Mouse (Mus musculus): ENCODE data around the gene Tfpi. TPM values are rescaled to one million over a fixed set of nuclear protein-coding genes. Genes with fewer than 3 reads are reported as not detected.
"Not testable (repeated sequence)": the region's sequence is repeated elsewhere in the genome, so short reads cannot be mapped to it uniquely, and the experiment has no call there.

Gene Tfpi
- 1 to 10 TPM; 2.6 to 2.7 TPM for total RNA-seq (2021)
- long read RNA-seq, partial matches to known transcripts, result 0 of 1 reads
- long read RNA-seq, other reads (novel, unspliced or antisense), result 0 of 1 reads

GRCm38 (mm10) chr2:84476577-84476976 is at the start of gene Tfpi:
Gene Tfpi, minus strand, starts transcription at chr2:84476775.
- no peak for DNase-seq (ENCODE audit: low spot score in 2 of 2)

DNA sequence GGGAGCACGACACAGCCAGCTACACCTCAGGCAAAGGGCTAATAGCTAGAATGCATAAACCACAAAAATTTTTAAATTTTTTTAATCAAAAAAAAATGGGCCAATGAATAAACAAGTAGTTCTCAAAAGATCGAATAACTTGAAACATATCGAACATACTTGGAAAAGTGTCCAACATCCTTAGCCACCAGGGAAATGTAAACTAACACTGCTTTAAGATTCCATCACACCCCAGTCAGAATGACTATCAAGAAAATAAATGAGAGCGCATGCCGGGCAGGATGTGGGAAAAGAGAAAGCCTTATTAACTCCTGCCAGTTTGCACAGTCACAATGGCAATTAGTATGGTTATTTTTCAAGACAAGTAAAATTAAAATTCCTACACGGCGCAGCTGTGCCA is 49.6 kb upstream of the Tfpi start:
- no peak for DNase-seq (ENCODE audit: low spot score in 2 of 2)

DNA sequence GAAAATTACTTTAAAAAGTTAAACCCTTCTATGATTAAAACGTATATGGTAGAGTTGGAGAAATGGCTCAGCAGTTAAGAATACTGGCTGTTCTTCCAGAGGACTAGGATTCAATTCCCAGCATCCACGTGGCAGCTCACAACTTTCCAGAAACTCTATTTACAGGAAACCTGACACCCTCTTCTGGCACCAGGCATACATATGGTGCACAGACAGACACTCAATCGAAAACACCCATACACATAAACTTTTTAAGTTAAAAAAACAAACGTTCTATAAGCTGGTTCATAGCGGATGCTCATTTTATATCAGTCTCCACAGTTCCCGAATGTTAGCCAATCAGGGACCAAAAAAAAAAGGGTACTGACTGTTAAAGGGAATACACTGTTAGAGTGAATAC is 49.2 kb upstream of the Tfpi start:
- no peak for DNase-seq (ENCODE audit: low spot score in 2 of 2)

DNA sequence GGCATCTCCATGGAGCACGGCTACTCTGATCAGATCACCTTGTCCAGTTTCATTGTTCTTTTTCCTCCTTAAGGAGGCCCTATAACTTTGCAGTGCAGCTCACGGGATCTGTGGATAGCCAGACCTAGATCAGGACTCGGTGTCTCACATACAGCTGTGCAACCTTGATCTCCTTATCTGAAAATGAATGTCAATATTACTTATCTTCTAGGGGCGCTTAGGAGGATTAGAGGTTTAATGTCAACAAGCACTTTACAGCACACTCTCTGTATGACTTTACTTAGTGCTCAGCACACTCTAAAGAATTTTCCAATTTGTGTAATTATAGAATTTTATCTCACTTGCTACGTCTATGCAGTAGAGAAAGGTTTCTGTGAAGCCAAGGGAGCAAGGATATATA is 48.5 kb upstream of the Tfpi start:
- no peak for DNase-seq (ENCODE audit: low spot score in 2 of 2)

GRCm38 (mm10) chr2:84523994-84524393 is 47.4 kb upstream of the Tfpi start:
- DNase-seq (ENCODE audit: low spot score in 2 of 2), result no peak

DNA sequence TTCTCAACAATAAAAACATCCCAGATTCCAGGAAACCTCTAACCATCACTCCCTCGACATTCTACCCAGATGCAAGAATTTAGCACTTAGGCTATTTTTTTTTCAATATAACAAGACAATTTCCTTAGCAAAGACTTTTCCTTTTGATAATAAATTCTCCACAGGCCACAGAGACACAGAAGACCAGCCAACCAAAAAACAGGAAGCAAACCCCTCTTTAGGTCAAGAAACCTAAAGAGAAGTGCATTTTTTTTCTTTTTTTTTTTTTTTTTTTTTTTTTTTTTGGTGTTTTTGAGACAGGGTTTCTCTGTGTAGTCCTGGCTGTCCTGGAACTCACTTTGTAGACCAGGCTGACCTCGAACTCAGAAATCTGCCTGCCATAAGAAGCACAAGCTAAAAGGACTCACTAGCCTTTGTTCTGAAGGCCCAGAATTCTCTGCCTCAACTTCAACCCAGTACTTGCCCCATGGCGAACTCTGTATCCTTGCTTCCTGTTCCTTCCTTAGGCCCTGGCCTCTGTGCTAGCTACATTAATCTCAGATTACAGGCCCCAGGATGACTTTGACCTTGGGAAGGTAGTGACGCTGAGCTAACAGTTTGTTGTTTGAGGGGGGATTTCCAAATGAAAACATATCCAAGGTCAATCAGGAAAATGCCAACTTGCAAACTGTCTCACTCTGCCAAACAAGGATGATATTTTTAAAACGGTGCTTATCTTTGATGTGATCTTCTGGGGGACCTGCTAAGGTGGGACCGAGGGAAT is 46.7 kb upstream of the Tfpi start:
- DNase-seq (ENCODE audit: low spot score in 2 of 2), result no peak

DNA sequence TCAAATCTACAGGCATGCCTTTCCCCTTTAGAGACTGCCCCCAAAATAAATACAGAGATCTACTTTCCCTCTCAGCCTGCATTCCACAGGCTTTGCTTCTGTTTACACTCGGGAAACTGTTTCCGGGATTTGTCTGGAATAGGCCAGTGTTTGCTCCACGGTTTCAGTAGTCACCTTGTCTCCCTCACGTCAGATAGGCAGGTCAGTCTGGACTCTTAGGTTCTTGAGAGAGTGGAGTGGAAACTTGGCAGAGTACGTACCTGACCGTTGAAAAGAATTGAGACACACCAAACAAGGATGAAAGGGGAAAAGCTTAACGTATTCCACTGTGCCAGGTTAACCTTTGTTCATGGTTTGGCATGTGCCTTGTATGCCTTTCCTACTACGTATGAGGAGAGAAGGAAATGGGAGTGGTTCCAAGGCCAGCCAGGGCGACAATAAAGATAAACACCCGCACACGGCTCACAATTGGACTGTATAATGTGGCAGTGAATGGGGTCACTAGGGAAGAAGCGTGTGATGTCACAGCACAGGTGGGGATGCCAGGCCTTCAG is 43.0 kb upstream of the Tfpi start:
- no peak for DNase-seq (ENCODE audit: low spot score in 2 of 2)

DNA sequence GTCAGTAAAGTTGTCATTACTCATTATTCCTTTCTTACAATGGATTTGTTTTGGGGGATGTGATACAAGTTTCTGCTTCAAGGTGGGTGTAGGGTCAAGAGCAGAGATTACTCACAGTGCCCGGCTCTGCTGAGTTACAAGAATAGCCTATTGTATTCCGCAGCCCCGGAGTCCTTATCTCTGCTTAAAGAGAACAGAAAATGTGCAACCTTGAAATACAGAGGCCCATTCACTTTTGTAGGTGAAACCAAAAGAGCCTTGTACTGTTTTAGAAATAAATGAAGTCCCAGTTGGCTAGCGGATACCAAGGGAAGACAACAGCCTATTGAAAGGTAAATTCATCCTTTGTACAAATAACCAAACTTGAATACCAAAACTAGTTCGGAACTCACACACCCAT is 42.2 kb upstream of the Tfpi start:
- DNase-seq (ENCODE audit: low spot score in 2 of 2), result no peak

- no peak for DNase-seq (ENCODE audit: low spot score in 2 of 2)
These were observed 36.7 kb upstream of the Tfpi start for GRCm38 (mm10) chr2:84513281-84513680.

DNA sequence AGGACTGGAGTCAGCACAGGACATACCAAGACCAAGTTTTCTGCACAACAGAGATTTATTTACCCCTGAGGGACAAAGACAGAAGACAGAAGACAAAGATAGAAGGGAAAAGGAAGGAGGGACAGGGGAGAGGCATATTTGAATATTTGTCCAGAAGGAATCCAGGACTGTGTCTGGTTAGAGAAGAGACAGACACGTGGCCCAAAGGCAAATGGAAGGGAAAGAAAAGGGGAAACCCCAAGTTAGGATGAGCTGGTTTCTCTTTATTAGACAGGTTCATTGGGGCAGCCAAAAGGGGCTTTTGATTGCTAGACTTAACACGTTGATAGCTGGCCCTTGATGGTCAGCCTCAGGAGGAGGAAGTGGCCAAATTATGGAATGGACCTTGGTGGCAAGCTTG is 34.9 kb upstream of the Tfpi start:
- no peak for DNase-seq (ENCODE audit: low spot score in 2 of 2)

DNA sequence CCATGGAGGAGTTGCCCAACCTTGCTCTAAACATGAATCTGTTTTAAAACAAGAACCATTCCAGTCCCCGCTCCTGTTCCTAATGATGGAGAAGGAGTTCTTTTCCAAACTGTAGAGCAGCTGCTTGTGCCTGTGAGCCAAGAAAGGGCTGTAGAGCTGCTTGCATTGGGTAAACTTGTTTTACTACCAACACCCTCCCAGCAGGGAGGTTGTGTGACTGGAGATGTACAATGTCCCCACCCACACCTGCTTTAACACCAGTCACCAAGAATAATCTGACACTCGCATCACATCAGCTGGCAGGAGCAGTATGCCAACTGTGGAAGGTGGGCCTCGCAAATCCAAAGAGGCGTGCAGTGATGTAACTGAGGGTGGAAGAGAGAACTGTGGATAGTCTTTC is 34.5 kb upstream of the Tfpi start:
- DNase-seq (ENCODE audit: low spot score in 2 of 2), result peak in 1 of 2 experiments; percentile 28

DNA sequence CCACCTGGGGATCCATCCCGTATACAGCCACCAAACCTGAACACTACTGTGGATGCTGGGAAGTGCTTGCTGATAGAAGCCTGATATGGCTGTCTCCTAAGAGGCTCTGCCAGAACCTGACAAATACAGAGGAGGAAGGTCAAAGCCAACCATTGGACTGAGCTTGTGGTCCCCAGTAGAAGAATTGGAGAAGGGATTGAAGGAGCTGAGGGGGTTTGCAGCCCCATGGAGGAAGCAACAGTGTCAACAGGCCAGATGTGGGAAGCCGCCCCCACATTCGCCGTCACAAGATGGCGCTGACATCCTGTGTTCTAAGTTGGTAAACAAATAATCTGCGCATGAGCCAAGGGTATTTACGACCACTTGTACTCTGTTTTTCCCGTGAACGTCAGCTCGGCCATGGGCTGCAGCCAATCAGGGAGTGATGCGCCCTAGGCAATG is 28.4 kb upstream of the Tfpi start:
- not testable (repeated sequence) for DNase-seq (ENCODE audit: low spot score in 2 of 2)

DNA sequence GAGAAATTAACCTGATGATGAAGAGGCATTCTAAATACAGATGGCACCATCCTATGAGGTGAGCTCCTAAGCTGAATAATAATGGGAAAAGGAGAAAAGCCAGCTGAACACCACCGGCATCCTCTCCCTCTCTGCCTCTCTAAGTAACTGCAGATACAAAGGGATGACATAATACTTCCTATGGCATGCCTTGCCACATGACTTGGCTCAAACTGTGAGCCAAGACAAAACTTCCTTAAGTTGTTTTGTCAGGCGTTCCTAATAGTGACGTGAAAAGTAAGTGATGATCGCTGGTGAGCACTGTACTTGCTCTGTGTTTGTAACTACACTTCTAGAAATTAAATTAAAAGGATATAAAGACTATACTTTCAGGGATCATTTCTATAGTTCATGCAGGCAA is 27.7 kb upstream of the Tfpi start:
- no peak for DNase-seq (ENCODE audit: low spot score in 2 of 2)

DNA sequence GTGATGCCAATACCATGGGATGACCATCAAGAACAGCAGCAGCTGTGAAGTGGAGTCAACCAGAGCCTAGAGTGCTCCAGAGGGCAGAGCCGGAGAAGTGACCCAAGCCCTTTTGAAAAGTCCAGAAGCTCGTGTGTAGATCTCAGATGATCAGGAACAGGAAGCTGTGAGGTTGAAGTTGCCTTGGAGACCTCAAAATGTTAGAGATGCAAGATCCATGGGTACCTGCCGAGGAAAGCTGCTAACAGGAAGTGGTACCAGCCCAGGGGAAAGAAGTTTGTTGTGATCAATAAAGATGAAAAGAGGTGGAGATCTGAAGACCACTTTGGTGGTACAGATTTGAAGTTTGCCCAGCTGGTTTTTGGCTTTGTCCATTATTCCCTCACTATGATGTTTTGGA is 22.3 kb upstream of the Tfpi start:
- DNase-seq (ENCODE audit: low spot score in 2 of 2), result no peak

GRCm38 (mm10) chr2:84495108-84495507 is 18.5 kb upstream of the Tfpi start:
- no peak for DNase-seq (ENCODE audit: low spot score in 2 of 2)

GRCm38 (mm10) chr2:84493626-84494025 is 17.1 kb upstream of the Tfpi start:
- DNase-seq (ENCODE audit: low spot score in 2 of 2), result no peak

- no peak for DNase-seq (ENCODE audit: low spot score in 2 of 2)
These were observed 15.1 kb upstream of the Tfpi start for GRCm38 (mm10) chr2:84491715-84492114.

DNA sequence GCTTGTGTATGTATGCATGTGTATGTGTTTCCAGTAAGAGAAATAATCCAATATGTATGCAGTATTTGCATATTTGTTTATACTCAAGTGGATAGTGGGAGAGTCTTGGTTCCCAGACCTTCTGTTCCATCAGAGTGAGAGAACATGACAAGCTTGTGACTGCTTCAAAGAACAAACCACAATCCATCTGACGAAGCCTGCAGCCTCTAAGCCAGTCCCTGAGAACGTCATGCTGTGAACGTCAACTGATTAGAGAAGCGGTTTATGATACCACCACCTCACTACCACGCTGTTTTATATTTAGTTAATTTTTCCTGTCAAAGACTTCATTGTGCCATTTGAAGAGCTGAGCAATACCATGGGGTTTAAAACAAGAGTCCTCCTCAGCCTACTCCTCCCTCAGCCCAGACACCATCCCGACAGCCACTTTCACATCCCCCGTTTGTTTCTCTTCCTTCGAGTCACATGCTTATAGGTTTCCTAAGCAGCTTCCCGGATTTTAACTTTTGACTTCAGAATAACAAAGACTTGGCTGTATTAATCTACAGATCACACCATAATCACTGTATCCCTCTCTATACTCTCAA is 11.2 kb upstream of the Tfpi start:
- peak in 1 of 2 experiments; percentile 39 for DNase-seq (ENCODE audit: low spot score in 2 of 2)

DNA sequence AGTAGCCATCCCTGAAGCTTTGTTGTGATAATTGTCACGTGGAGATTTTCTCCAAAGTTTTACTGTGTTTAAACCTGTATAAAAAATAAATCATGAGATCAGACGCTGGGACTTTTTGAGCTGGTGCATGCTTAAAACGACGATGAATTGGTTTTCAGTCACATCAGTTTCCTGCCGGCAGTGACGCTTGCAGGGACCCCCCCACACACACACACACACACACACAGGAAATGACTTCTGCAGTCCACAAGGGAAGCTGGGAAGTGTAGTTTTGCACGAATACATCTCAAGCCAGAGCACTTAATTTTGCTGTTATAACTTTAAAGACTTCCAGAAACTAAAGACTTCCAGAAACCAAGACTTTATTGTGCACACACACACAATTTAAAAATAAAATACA is 5.3 kb upstream of the Tfpi start:
- DNase-seq (ENCODE audit: low spot score in 2 of 2), result peak in 1 of 2 experiments; percentile 39

DNA sequence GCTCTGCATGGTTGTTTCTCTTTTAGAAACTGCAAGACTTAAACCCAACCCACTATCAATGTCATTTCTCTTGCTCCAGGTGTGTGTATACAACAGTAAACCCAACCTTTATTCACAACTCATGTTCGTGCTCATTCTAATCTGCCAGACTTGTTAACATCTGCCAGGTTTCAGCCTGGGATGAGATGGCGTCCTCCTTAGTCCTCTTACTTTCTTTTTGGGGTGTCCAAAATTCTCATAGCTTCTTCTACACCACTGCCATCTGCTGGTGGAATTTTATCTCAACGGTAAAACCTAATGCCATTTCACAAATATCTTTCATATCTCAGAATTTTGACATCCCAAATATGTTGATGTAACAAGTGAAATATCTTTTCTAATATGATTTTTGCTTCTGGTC is 2.5 kb upstream of the Tfpi start:
- DNase-seq (ENCODE audit: low spot score in 2 of 2), result peak in 1 of 2 experiments; percentile 62

GRCm38 (mm10) chr2:84477759-84478158 is 1.2 kb upstream of the Tfpi start:
- no peak for DNase-seq (ENCODE audit: low spot score in 2 of 2)

DNA sequence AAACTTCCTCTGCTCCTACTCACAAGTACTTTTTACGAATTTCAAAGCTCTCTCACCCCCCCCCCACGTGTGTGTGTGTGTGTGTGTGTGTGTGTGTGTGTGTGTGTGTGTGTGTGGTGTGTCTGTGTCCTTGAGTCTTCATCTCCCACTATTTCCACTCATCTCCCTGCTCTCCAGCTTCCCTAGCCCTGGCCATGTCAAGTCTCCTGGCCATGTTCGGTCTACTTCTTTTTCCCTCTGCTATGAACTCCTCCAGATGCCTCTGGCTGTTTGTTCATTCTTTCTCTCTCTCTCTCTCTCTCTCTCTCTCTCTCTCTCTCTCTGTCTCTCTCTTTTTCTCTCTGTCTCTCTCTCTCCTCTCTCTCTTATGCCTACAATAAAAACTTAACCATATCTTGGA is 444 bp downstream of the Tfpi start:
- DNase-seq (ENCODE audit: low spot score in 2 of 2), result no peak

GRCm38 (mm10) chr2:84475601-84476000 is 974 bp downstream of the Tfpi start:
- DNase-seq (ENCODE audit: low spot score in 2 of 2), result no peak
